Mouse (Mus musculus) thymus, adult 2 months (tissue): ENCODE data around the gene Fads3. TPM values are rescaled to one million over a fixed set of nuclear protein-coding genes. Genes with fewer than 3 reads are reported as not detected.

ENCODE experiments used
- DNase-seq: peaks from one replicate; pipeline ENCODE4 v3.0.0; 2021
- H3K27ac ChIP-seq: fragments of 200-500 bp; 2 replicates; pipeline ENCODE4 v1.5.1; 2012; ENCODE audit warnings: low read length, control low read depth; ENCODE audit not compliant: control insufficient read depth, insufficient read depth
- H3K27me3 ChIP-seq: fragments of 200-500 bp; 2 replicates; pipeline ENCODE4 v1.6.1; 2012; ENCODE audit warnings: mild to moderate bottlenecking, low read length, moderate library complexity, mixed read lengths; ENCODE audit not compliant: control insufficient read depth, insufficient read depth
- H3K36me3 ChIP-seq: fragments of 200-500 bp; 2 replicates; pipeline ENCODE4 v1.6.1; 2012; ENCODE audit warnings: mild to moderate bottlenecking, low read length, moderate library complexity; ENCODE audit not compliant: control insufficient read depth, insufficient read depth
- H3K4me1 ChIP-seq: fragments of 200-500 bp; replicated peaks from 2 replicates; pipeline ENCODE4 v1.6.1; 2012; ENCODE audit warnings: low read length; ENCODE audit not compliant: control insufficient read depth, insufficient read depth
- H3K4me3 ChIP-seq: fragments of 200-500 bp; 2 replicates; pipeline ENCODE4 v1.5.1; 2012; ENCODE audit warnings: mild to moderate bottlenecking, low read length, control low read depth, moderate library complexity; ENCODE audit not compliant: control insufficient read depth, insufficient read depth
- CTCF ChIP-seq: fragments of 200-500 bp; IDR thresholded peaks from 2 replicates; pipeline ENCODE4 v1.5.1; 2012; ENCODE audit warnings: mild to moderate bottlenecking, control low read depth, low read length, moderate library complexity, borderline replicate concordance; ENCODE audit not compliant: control insufficient read depth, poor library complexity, insufficient read depth; ENCODE audit errors: extremely low read depth
- POLR2A ChIP-seq: fragments of 200-500 bp; IDR thresholded peaks from 2 replicates; pipeline ENCODE4 v1.6.1; 2012; ENCODE audit warnings: mild to moderate bottlenecking, low read length, control low read depth, moderate library complexity; ENCODE audit not compliant: control insufficient read depth, poor library complexity, insufficient read depth; ENCODE audit errors: extremely low read depth
- WGBS: fragments of 180-500 bp; shearing (Covaris S2); methylation state at CpG from one replicate; pipeline ENCODE4 v1.1.7; 2018; 5-methylcytosine and 5-hydroxymethylcytosine counted together
- polyA plus RNA-seq: library from polyadenylated mRNA; depleted of rRNA; stranded (reverse); fragments of >200 nt; gene quantifications from 2 replicates; pipeline ENCODE4 v1.2.3, GENCODE M21; 2012

Gene Fads3
- polyA plus RNA-seq, 1 experiment, result 19.9 TPM

- Histone ChIP-seq H3K36me3 (no peaks in the 10 kb centered on the region), H3K27ac (no peak overlapping the region), H3K27me3 (no peaks in the 10 kb centered on the region), H3K4me3 (no peak overlapping the region), H3K4me1 (no peaks in the 10 kb centered on the region)
- TF ChIP-seq POLR2A, result no peak
- no peak for TF ChIP-seq CTCF
- 97% methylated on average over 4 of the region's 4 CpGs for WGBS
- no peak for DNase-seq
These were observed 52.5 kb downstream of the Fads3 start for GRCm38 (mm10) chr19:10093829-10094228.

- Histone ChIP-seq H3K27ac (no peak overlapping the region), H3K36me3 (no peaks in the 10 kb centered on the region), H3K27me3 (no peaks in the 10 kb centered on the region), H3K4me3 (no peak overlapping the region), H3K4me1 (peaks cover 2% of the 10 kb centered on the region)
- no peak for TF ChIP-seq POLR2A
- TF ChIP-seq CTCF, result no peak
- DNase-seq, result no peak
- WGBS, result 93% methylated on average over 4 of the region's 4 CpGs
These were observed 53.3 kb downstream of the Fads3 start for GRCm38 (mm10) chr19:10094695-10095094.

- Histone ChIP-seq H3K4me1 (peaks cover 16% of the 10 kb centered on the region), H3K36me3 (no peaks in the 10 kb centered on the region), H3K27ac (no peak overlapping the region), H3K4me3 (no peak overlapping the region), H3K27me3 (no peaks in the 10 kb centered on the region)
- WGBS, result 93% methylated on average over 2 of the region's 2 CpGs
- no peak for TF ChIP-seq POLR2A
- no peak for TF ChIP-seq CTCF
- no peak for DNase-seq
These were observed 55.1 kb downstream of the Fads3 start for GRCm38 (mm10) chr19:10096371-10096876.

GRCm38 (mm10) chr19:10097826-10098225 lies 56.5 kb downstream of the Fads3 start:
- Histone ChIP-seq H3K27me3 (no peaks in the 10 kb centered on the region), H3K27ac (no peak overlapping the region), H3K36me3 (no peaks in the 10 kb centered on the region), H3K4me1 (peaks cover 18% of the 10 kb centered on the region), H3K4me3 (no peak overlapping the region)
- DNase-seq, result no peak
- 91% methylated on average over 5 of the region's 5 CpGs for WGBS
- no peak for TF ChIP-seq POLR2A
- no peak for TF ChIP-seq CTCF

- 0 out of 2 replicates have a peak, but pooled peaks have one; percentile 26 for TF ChIP-seq POLR2A
- TF ChIP-seq CTCF, result peak; percentile 57; the same call in 1 of the 2 replicates
- WGBS, result under 1% methylated on average over 21 of the region's 21 CpGs
- Histone ChIP-seq H3K36me3 (no peaks in the 10 kb centered on the region), H3K4me1 (peaks cover 18% of the 10 kb centered on the region), H3K27ac (no peak overlapping the region), H3K27me3 (no peaks in the 10 kb centered on the region), H3K4me3 (peak overlapping the region; percentile 64)
- peak; percentile 75 for DNase-seq
These were observed 59.3 kb downstream of the Fads3 start for GRCm38 (mm10) chr19:10100631-10101071.

GRCm38 (mm10) chr19:10101341-10102053 lies 60.1 kb downstream of the Fads3 start, which contains the start of gene Fads2:
Gene Fads2, minus strand, starts transcription at chr19:10101746.
- Histone ChIP-seq H3K27me3 (no peaks in the 10 kb centered on the region), H3K27ac (no peak within 1 kb of the TSS), H3K36me3 (no peaks in the 10 kb centered on the region), H3K4me3 (peak within 1 kb of the TSS; percentile 64), H3K4me1 (peaks cover 18% of the 10 kb centered on the region)
- peak; percentile 72 for DNase-seq
- TF ChIP-seq POLR2A (0 out of 2 replicates have a peak, but pooled peaks have one; percentile 33), CTCF (no peak)
- WGBS, result 1% methylated on average over 52 of the region's 57 CpGs
